Mouse (Mus musculus): ENCODE measurements at regions not wholly inside any gene's neighbourhood (a gene's known extent, or its start where the extent isn't known, plus 50 kb on each side); places are given as distances from the start of the nearest gene placed in this dataset.

DNA sequence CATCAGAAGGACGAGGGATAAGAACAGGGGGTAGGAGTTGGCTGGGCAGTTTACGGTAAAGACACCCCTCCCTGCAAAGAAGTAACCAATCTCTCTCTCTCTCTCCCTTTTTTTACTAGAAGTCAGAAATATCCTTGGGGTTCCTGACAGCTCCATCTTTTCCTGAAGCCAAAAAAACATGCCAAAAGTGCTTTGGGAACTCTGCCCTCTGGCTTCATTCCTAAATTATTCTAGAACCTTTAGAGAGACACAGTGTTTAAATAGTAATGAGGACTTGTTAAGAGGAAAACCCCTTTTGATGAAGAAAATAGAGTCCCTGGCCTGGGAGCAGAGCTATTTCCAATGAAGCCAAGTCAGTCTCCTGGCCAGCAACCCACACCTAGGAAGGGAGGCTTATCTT is 89.8 kb upstream of the Trhde start:
- Histone ChIP-seq H3K27ac (ENCODE audit: insufficient read depth, low read depth) (no peak overlapping the region), H3K4me1 (ENCODE audit: control insufficient read depth in 1 of 2, insufficient read depth in 2 of 2) (no peaks in the 10 kb centered on the region), H3K36me3 (replicated peaks in 1 of 2; ENCODE audit: control insufficient read depth in 1 of 2, insufficient read depth in 1 of 2, low read length in 1 of 2) (no peaks in the 10 kb centered on the region), H3K4me2 (ENCODE audit: insufficient read depth, low read depth, poor library complexity, severe bottlenecking) (no peak overlapping the region), H3K9me3 (replicated peaks; ENCODE audit: low read length) (no peaks in the 10 kb centered on the region), H3K9ac (ENCODE audit: insufficient read depth, low read depth) (no peak overlapping the region), H3K4me3 (replicated peaks in 1 of 3; ENCODE audit: low read depth in 2 of 3, low read length in 2 of 3, poor library complexity in 1 of 3) (no peak overlapping the region), H3K27me3 (replicated peaks) (no peaks in the 10 kb centered on the region), H3K79me2 (replicated peaks; ENCODE audit: control insufficient read depth, extremely low read depth, insufficient read depth, poor library complexity, severe bottlenecking) (no peaks in the 10 kb centered on the region)
- dilution Hi-C loops (cut with MboI; ENCODE audit: extremely low pct_ligation_motif_present, extremely low pct_unique_long_range_greater_than_20kb, low sequenced_read_pairs), result no loop called here
- DNase-seq (ENCODE audit: extremely low read depth), result no peak
- TF ChIP-seq MAZ (IDR thresholded peaks at IDR 0.05; ENCODE audit: low read depth, low read length), result no peak
- TF ChIP-seq SIN3A (IDR thresholded peaks at IDR 0.05; ENCODE audit: low read length), result no peak
- no peak for TF ChIP-seq JUND (conservative IDR thresholded peaks at IDR 0.05; ENCODE audit: low read depth, low read length)
- TF ChIP-seq MAFK (IDR thresholded peaks at IDR 0.05; ENCODE audit: insufficient replicate concordance, low read length), result no peak
- no peak for TF ChIP-seq ZMIZ1 (IDR thresholded peaks at IDR 0.05; ENCODE audit: low read depth, low read length)
- TF ChIP-seq KAT2A (IDR thresholded peaks at IDR 0.05; ENCODE audit: insufficient replicate concordance, low read length), result no peak
- TF ChIP-seq MXI1 (IDR thresholded peaks at IDR 0.05; ENCODE audit: low read depth, low read length), result no peak
- TF ChIP-seq SMC3 (IDR thresholded peaks at IDR 0.05; ENCODE audit: low read depth, low read length), result no peak
- no peak for TF ChIP-seq POLR2AphosphoS2 (IDR thresholded peaks at IDR 0.05; ENCODE audit: low read depth, low read length)
- no peak for TF ChIP-seq ZC3H11A (IDR thresholded peaks at IDR 0.05; ENCODE audit: low read depth, low read length)
- TF ChIP-seq GABPA (IDR thresholded peaks at IDR 0.05; ENCODE audit: insufficient replicate concordance, low read depth, low read length), result no peak
- TF ChIP-seq POLR2A (IDR thresholded peaks at IDR 0.05; ENCODE audit: low read depth, low read length), result no peak
- TF ChIP-seq ZKSCAN1 (IDR thresholded peaks at IDR 0.05; ENCODE audit: borderline replicate concordance, low read depth, low read length), result no peak
- TF ChIP-seq RAD21 (IDR thresholded peaks at IDR 0.05; ENCODE audit: low read depth, low read length), result no peak
- TF ChIP-seq ZNF384 (IDR thresholded peaks at IDR 0.05; ENCODE audit: low read depth, low read length), result no peak
- no peak for TF ChIP-seq NELFE (IDR thresholded peaks at IDR 0.05; ENCODE audit: low read depth, low read length)
- in situ Hi-C loops (cut with MboI; ENCODE audit: low pct_ligation_motif_present, low pct_unique_long_range_greater_than_20kb, low sequenced_read_pairs), result no loop called here

DNA sequence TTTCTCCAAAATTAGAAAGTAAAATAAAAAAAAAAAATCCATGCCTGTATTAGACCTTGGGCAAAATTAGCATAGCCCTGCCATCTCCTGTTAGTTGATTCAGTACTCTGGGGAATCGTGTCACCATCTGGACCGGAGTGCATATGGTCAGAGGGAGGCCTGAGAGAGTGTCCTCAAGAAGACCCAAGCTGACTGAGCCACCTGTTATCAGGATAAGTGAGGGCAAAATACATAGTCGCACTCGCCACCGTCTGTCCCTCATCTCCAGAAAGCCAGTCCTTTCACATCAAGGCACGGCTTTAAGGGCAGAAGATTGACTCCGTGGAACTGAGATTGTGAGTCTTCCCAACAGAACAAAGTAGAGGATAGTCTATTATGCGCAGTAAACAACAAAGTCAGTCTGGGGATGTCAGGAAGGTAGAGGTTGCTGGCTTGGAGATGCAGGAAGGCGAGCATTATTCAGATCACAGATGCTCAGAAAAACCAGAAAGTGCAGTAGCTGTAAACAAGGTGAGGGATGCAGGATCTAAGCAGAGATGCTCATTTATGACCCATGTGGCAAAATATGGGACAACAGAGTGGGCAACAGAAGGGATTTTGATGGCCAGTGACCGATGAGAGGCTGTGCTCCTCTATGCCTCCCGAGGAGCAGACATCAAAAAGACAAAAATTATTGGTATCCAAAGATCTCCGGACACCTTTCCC is 88.8 kb upstream of the Trhde start:
- H3K36me3 ChIP-seq (replicated peaks in 1 of 2; ENCODE audit: control insufficient read depth in 1 of 2, insufficient read depth in 1 of 2, low read length in 1 of 2), result no peaks in the 10 kb centered on the region
- no peak for DNase-seq (ENCODE audit: extremely low read depth)
- H3K79me2 ChIP-seq (replicated peaks; ENCODE audit: control insufficient read depth, extremely low read depth, insufficient read depth, poor library complexity, severe bottlenecking), result no peaks in the 10 kb centered on the region
- H3K4me3 ChIP-seq (replicated peaks in 1 of 3; ENCODE audit: low read depth in 2 of 3, low read length in 2 of 3, poor library complexity in 1 of 3), result no peak overlapping the region
- no peaks in the 10 kb centered on the region for H3K4me1 ChIP-seq (ENCODE audit: control insufficient read depth in 1 of 2, insufficient read depth in 2 of 2)
- no peak for TF ChIP-seq JUN (IDR thresholded peaks at IDR 0.05; ENCODE audit: insufficient read depth, low read depth, low read length)
- no peak for TF ChIP-seq ZMIZ1 (IDR thresholded peaks at IDR 0.05; ENCODE audit: low read depth, low read length)
- no peak for TF ChIP-seq CTCF (conservative IDR thresholded peaks at IDR 0.05 in 1 of 2, IDR thresholded peaks at IDR 0.05 in 1 of 2; ENCODE audit: low read depth in 2 of 2, low read length in 2 of 2)
- no peak for TF ChIP-seq JUND (conservative IDR thresholded peaks at IDR 0.05; ENCODE audit: low read depth, low read length)
- no peak for TF ChIP-seq EP300 (IDR thresholded peaks at IDR 0.05; ENCODE audit: low read length)
- no peak for TF ChIP-seq MAFK (IDR thresholded peaks at IDR 0.05; ENCODE audit: insufficient replicate concordance, low read length)
- TF ChIP-seq USF2 (conservative IDR thresholded peaks at IDR 0.05; ENCODE audit: low read depth, low read length), result no peak
- TF ChIP-seq ZC3H11A (IDR thresholded peaks at IDR 0.05; ENCODE audit: low read depth, low read length), result no peak
- TF ChIP-seq MAZ (IDR thresholded peaks at IDR 0.05; ENCODE audit: low read depth, low read length), result no peak
- no peak for TF ChIP-seq POLR2AphosphoS2 (IDR thresholded peaks at IDR 0.05; ENCODE audit: low read depth, low read length)
- no peak for TF ChIP-seq SMC3 (IDR thresholded peaks at IDR 0.05; ENCODE audit: low read depth, low read length)
- TF ChIP-seq RCOR1 (conservative IDR thresholded peaks at IDR 0.05; ENCODE audit: low read depth, low read length), result no peak
- dilution Hi-C loops (cut with MboI; ENCODE audit: extremely low pct_ligation_motif_present, extremely low pct_unique_long_range_greater_than_20kb, low sequenced_read_pairs) (no loop called here), in situ Hi-C loops (cut with MboI; ENCODE audit: low pct_ligation_motif_present, low pct_unique_long_range_greater_than_20kb, low sequenced_read_pairs) (no loop called here)
- no peaks in the 10 kb centered on the region for H3K9me3 ChIP-seq (replicated peaks; ENCODE audit: low read length)
- no peak overlapping the region for H3K4me2 ChIP-seq (ENCODE audit: insufficient read depth, low read depth, poor library complexity, severe bottlenecking)
- H3K9ac ChIP-seq (ENCODE audit: insufficient read depth, low read depth), result no peak overlapping the region
- no peak overlapping the region for H3K27ac ChIP-seq (ENCODE audit: insufficient read depth, low read depth)
- H3K27me3 ChIP-seq (replicated peaks), result no peaks in the 10 kb centered on the region

Data from CH12.LX (cell line).